Mouse (Mus musculus) lung, embryonic 14.5 days (tissue): Measurements from ENCODE around the gene Nudt15. TPM values are rescaled to one million over a fixed set of nuclear protein-coding genes. Genes with fewer than 3 reads are reported as not detected.

Source experiments
- ATAC-seq: fragments of 200-750 bp; cut with Nextera tagmentation; 2 replicates; pipeline ENCODE4 v1.8.0; 2017; ENCODE audit warnings: mild to moderate bottlenecking, moderate TSS enrichment, moderate library complexity; ENCODE audit not compliant: insufficient read depth
- DNase-seq: peaks from one replicate; pipeline ENCODE4 v3.0.0-alpha.2; 2015
- H3K27ac ChIP-seq: fragments of 300-500 bp; sonication (generic); 2 replicates; pipeline ENCODE4 v1.5.1; 2014; ENCODE audit warnings: low read depth, mild to moderate bottlenecking, moderate library complexity
- H3K27me3 ChIP-seq: fragments of 300-500 bp; sonication (generic); 2 replicates; pipeline ENCODE4 v1.6.1; 2014; ENCODE audit warnings: low read length, control low read depth; ENCODE audit not compliant: insufficient read depth
- H3K36me3 ChIP-seq: fragments of 300-500 bp; sonication (generic); 2 replicates; pipeline ENCODE4 v1.6.1; 2014; ENCODE audit warnings: control low read depth; ENCODE audit not compliant: insufficient read depth
- H3K4me1 ChIP-seq: fragments of 300-500 bp; sonication (generic); 2 replicates; pipeline ENCODE4 v1.6.1; 2014; ENCODE audit warnings: antibody characterized with exemption, control low read depth; ENCODE audit not compliant: insufficient read depth
- H3K4me2 ChIP-seq: fragments of 300-500 bp; sonication (generic); 2 replicates; pipeline ENCODE4 v1.6.1; 2014; ENCODE audit warnings: mild to moderate bottlenecking
- H3K4me3 ChIP-seq: fragments of 300-500 bp; sonication (generic); 2 replicates; pipeline ENCODE4 v1.5.1; 2014; ENCODE audit warnings: low read depth, low read length
- H3K9ac ChIP-seq: fragments of 300-500 bp; sonication (generic); 2 replicates; pipeline ENCODE4 v1.6.1; 2014
- H3K9me3 ChIP-seq: fragments of 300-500 bp; sonication (generic); 2 replicates; pipeline ENCODE4 v1.6.1; 2016; ENCODE audit warnings: low read depth, low read length, control low read depth
- CTCF ChIP-seq: IDR thresholded peaks from 2 replicates; pipeline ENCODE4 v1.5.1; 2016; ENCODE audit warnings: antibody characterized with exemption, low read depth
- WGBS: fragments of 180-500 bp; shearing (Covaris S2); extraction: QIAGEN DNeasy Blood & Tissue Kit; methylation state at CpG from one replicate; pipeline ENCODE4 v1.1.7; 2014; 5-methylcytosine and 5-hydroxymethylcytosine counted together
- polyA plus RNA-seq: library from polyadenylated mRNA; unstranded; fragments of >200 nt; fragmentation: Nextera tagmentation; extraction: Ambion mirVana; gene quantifications from 2 replicates; pipeline ENCODE4 v1.2.1, GENCODE M21; 2014

Nudt15 gene
- polyA plus RNA-seq, 1 experiment from 2014 or later: 9.0 TPM

- ATAC-seq (peak; percentile 63; the same call in 1 of the 2 replicates), DNase-seq (peak; percentile 23)
- H3K4me3 ChIP-seq: no peak overlapping the region
- no peak for TF ChIP-seq CTCF
- H3K27ac ChIP-seq: peak overlapping the region; percentile 27; the same call in 1 of the 2 replicates
- WGBS: 46% methylated on average over 6 of the region's 6 CpGs
- no peak overlapping the region for H3K4me2 ChIP-seq
- H3K36me3 ChIP-seq: no peaks in the 10 kb centered on the region
- H3K4me1 ChIP-seq: peaks cover 11% of the 10 kb centered on the region
- no peaks in the 10 kb centered on the region for H3K9me3 ChIP-seq
- H3K27me3 ChIP-seq: no peaks in the 10 kb centered on the region
- H3K9ac ChIP-seq: no peak overlapping the region
Observed at GRCm38 (mm10) chr14:73501721-73502120, 46.3 kb downstream of the Nudt15 start.

GRCm38 (mm10) chr14:73501283-73501682, 46.8 kb downstream of the Nudt15 start:
- H3K9ac ChIP-seq: no peak overlapping the region
- H3K9me3 ChIP-seq: no peaks in the 10 kb centered on the region
- no peak for TF ChIP-seq CTCF
- H3K36me3 ChIP-seq: no peaks in the 10 kb centered on the region
- H3K27me3 ChIP-seq: no peaks in the 10 kb centered on the region
- H3K27ac ChIP-seq: no peak overlapping the region
- DNase-seq (no peak), ATAC-seq (no peak)
- no peak overlapping the region for H3K4me3 ChIP-seq
- 85% methylated on average over 9 of the region's 9 CpGs for WGBS
- no peak overlapping the region for H3K4me2 ChIP-seq
- peaks cover 11% of the 10 kb centered on the region for H3K4me1 ChIP-seq

GRCm38 (mm10) chr14:73495753-73496152, 52.3 kb downstream of the Nudt15 start:
- Histone ChIP-seq H3K36me3 (no peaks in the 10 kb centered on the region), H3K27me3 (no peaks in the 10 kb centered on the region), H3K9ac (no peak overlapping the region), H3K9me3 (no peaks in the 10 kb centered on the region), H3K27ac (no peak overlapping the region), H3K4me3 (no peak overlapping the region), H3K4me2 (no peak overlapping the region), H3K4me1 (no peaks in the 10 kb centered on the region)
- ATAC-seq (no peak), DNase-seq (no peak)
- TF ChIP-seq CTCF: no peak
- WGBS: 65% methylated on average over 7 of the region's 7 CpGs

- TF ChIP-seq CTCF: no peak
- no peaks in the 10 kb centered on the region for H3K36me3 ChIP-seq
- no peaks in the 10 kb centered on the region for H3K4me1 ChIP-seq
- 67% methylated on average over 6 of the region's 6 CpGs for WGBS
- H3K9me3 ChIP-seq: no peaks in the 10 kb centered on the region
- DNase-seq: no peak
- no peak overlapping the region for H3K27ac ChIP-seq
- no peak for ATAC-seq
- no peak overlapping the region for H3K4me2 ChIP-seq
- no peak overlapping the region for H3K4me3 ChIP-seq
- no peaks in the 10 kb centered on the region for H3K27me3 ChIP-seq
- H3K9ac ChIP-seq: no peak overlapping the region
Observed at GRCm38 (mm10) chr14:73494122-73494521, 53.9 kb downstream of the Nudt15 start.

DNA sequence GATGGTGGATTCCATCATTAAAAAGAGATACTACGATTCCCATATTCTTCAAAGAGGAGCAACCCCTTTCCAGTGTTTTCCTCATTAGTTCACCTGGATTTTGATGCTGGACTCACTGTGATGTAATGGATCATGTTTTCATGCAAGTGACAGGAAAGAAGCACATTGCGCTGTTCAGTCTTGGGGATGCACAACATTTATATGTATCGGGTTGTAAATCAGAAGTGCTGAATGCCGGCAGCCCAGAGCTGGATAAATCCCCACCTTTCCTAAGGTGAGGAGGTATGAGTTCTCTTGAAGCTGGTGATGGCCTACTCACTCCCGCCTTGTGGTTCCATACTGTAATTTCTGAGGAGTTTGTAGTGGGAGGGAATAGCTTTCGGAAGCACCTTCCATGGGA, 54.7 kb downstream of the Nudt15 start:
- no peak for DNase-seq
- Histone ChIP-seq H3K36me3 (no peaks in the 10 kb centered on the region), H3K27me3 (no peaks in the 10 kb centered on the region), H3K4me2 (no peak overlapping the region), H3K4me3 (no peak overlapping the region), H3K9ac (no peak overlapping the region), H3K9me3 (no peaks in the 10 kb centered on the region), H3K4me1 (no peaks in the 10 kb centered on the region), H3K27ac (no peak overlapping the region)
- ATAC-seq: no peak
- 89% methylated on average over 6 of the region's 6 CpGs for WGBS
- TF ChIP-seq CTCF: no peak

DNA sequence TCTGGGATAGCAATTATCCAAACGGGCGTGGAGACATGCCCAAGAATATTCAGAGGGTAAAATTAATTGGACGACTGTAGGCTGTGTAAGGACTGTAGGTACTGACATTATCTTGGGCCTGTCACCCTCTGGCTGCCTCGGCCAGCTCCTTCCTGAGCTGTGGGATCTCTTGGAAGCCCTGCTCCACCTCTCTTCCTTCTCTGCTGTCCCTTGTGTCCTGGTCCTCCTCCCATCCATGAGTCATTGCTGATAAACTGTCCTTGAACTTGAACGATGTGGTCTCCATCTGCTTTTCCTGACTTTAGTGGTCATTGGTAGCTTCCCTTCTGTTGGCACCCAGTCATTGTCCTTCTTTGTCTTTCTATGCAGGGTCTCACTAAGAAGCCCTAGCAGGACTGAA, 61.4 kb downstream of the Nudt15 start:
- H3K27me3 ChIP-seq: no peaks in the 10 kb centered on the region
- TF ChIP-seq CTCF: no peak
- DNase-seq: no peak
- H3K9ac ChIP-seq: no peak overlapping the region
- H3K27ac ChIP-seq: no peak overlapping the region
- no peak for ATAC-seq
- no peaks in the 10 kb centered on the region for H3K9me3 ChIP-seq
- no peak overlapping the region for H3K4me3 ChIP-seq
- no peaks in the 10 kb centered on the region for H3K4me1 ChIP-seq
- no peaks in the 10 kb centered on the region for H3K36me3 ChIP-seq
- 61% methylated on average over 5 of the region's 5 CpGs for WGBS
- no peak overlapping the region for H3K4me2 ChIP-seq

DNA sequence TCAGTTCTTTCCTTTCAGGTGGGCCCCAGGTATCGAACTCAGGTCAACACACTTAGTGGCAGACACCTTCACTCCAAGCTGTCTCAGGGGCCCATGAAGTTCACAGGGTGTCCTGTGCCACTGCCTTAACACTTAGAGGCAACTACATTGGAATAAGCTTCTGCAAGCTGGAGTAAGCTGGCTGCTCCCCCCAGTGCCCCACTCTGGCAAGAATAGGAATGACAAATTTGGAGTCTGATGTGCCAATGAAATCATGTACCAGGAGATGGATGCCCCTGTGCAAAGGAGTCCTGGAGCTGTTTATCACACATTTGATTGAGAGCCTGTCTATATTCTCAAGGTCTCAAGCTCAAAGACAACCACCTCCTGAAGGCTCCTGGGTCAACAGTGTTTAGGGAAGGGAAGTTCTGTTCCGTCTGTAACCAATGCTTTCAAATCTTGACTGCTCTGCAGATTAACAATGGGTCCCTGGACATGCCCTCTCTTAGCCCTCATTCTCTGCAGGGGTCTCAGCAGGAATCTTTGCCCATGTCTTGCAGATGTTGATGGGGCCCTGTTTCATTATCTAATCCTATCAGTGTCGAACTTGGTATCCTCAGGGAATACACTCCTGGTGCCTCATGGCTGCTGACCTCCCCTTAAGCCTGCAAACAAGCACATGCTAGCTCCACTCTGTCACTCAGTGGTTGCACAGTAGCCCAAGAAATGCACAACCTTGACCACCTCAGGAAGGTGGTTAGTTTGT, 63.5 kb downstream of the Nudt15 start:
- ATAC-seq (no peak), DNase-seq (no peak)
- no peak for TF ChIP-seq CTCF
- Histone ChIP-seq H3K27me3 (no peaks in the 10 kb centered on the region), H3K36me3 (no peaks in the 10 kb centered on the region), H3K27ac (no peak overlapping the region), H3K9ac (no peak overlapping the region), H3K9me3 (no peaks in the 10 kb centered on the region), H3K4me2 (no peak overlapping the region), H3K4me1 (no peaks in the 10 kb centered on the region), H3K4me3 (no peak overlapping the region)
- WGBS: 70% methylated on average over 3 of the region's 3 CpGs
